Mouse (Mus musculus) olfactory bulb, adult 2 months (tissue): ENCODE data around the gene Resf1.
"Not testable (repeated sequence)": the region's sequence is repeated elsewhere in the genome, so short reads cannot be mapped to it uniquely, and the experiment has no call there.

Source experiments
- CTCF ChIP-seq: fragments of 200-500 bp; IDR thresholded peaks from 2 replicates; pipeline ENCODE4 v1.5.1; 2012; ENCODE audit warnings: low read depth, mild to moderate bottlenecking, low read length, moderate library complexity; ENCODE audit not compliant: insufficient read depth
- POLR2A ChIP-seq: fragments of 200-500 bp; IDR thresholded peaks from 2 replicates; pipeline ENCODE4 v1.6.1; 2012; ENCODE audit warnings: mild to moderate bottlenecking, low read depth, low read length, moderate library complexity; ENCODE audit not compliant: insufficient read depth

- TF ChIP-seq CTCF, POLR2A: not testable (repeated sequence)
Observed at GRCm38 (mm10) chr6:149365975-149366374, 56.8 kb downstream of the Resf1 start.
